Mouse (Mus musculus) forebrain, embryonic 10.5 days (tissue): ENCODE results near the gene Usp45. TPM values are rescaled to one million over a fixed set of nuclear protein-coding genes. Genes with fewer than 3 reads are reported as not detected.

Source experiments
- DNase-seq: peaks from one replicate; pipeline ENCODE4 v3.0.0-alpha.2; 2017; ENCODE audit warnings: low spot score; ENCODE audit errors: extremely low spot score
- H3K27ac ChIP-seq: fragments of 300-500 bp; sonication (generic); 2 replicates; pipeline ENCODE4 v1.5.1; 2016; ENCODE audit warnings: mild to moderate bottlenecking
- H3K27me3 ChIP-seq: fragments of 300-500 bp; sonication (generic); 2 replicates; pipeline ENCODE4 v1.6.1; 2016; ENCODE audit warnings: mild to moderate bottlenecking; ENCODE audit not compliant: poor library complexity, severe bottlenecking
- H3K36me3 ChIP-seq: fragments of 300-500 bp; sonication (generic); replicated peaks from 2 replicates; pipeline ENCODE4 v1.6.1; 2016; ENCODE audit warnings: mild to moderate bottlenecking, moderate library complexity
- H3K4me1 ChIP-seq: fragments of 300-500 bp; sonication (generic); 2 replicates; pipeline ENCODE4 v1.6.1; 2016
- H3K4me3 ChIP-seq: fragments of 300-500 bp; sonication (generic); 2 replicates; pipeline ENCODE4 v1.5.1; 2016; ENCODE audit warnings: mild to moderate bottlenecking, moderate library complexity
- H3K9me3 ChIP-seq: fragments of 300-500 bp; sonication (generic); 2 replicates; pipeline ENCODE4 v1.6.1; 2016; ENCODE audit warnings: mild to moderate bottlenecking, moderate library complexity
- WGBS: fragments of 180-500 bp; shearing (Covaris S2); methylation state at CpG from one replicate; pipeline ENCODE4 v1.1.7; 2016; 5-methylcytosine and 5-hydroxymethylcytosine counted together
- polyA plus RNA-seq: library from polyadenylated mRNA; unstranded; fragments of >200 nt; fragmentation: Nextera tagmentation; extraction: Ambion mirVana; gene quantifications from 2 replicates; pipeline ENCODE4 v1.2.1, GENCODE M21; 2016

Gene Usp45
- polyA plus RNA-seq, 1 experiment from 2014 or later: 12.0 TPM

DNA sequence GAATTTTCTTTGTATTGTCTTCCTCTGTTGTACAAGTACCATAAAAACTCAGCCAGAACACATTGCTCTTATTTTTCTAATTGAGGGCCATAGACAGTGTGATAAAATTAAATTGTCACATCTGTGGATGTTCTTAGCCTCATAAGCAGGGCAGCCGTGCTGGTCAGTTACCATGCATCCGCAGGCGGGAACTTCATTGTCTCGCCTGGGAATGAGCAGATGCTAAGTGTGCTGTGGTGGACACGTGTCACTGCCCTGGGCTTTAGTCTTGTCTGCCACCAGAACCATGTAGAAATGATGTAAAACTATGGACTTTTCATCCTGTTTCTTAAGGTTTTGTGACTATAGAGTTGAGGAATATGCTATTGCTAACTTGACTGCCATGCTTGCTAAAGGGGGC lies 40.2 kb downstream of the Usp45 start:
- Histone ChIP-seq H3K27me3 (no peaks in the 10 kb centered on the region), H3K27ac (no peak overlapping the region), H3K9me3 (no peaks in the 10 kb centered on the region), H3K36me3 (peaks cover 57% of the 10 kb centered on the region), H3K4me3 (no peak overlapping the region), H3K4me1 (no peaks in the 10 kb centered on the region)
- DNase-seq: no peak
- WGBS: 79% methylated on average over 5 of the region's 5 CpGs

GRCm38 (mm10) chr4:21810608-21811007 lies 43.7 kb downstream of the Usp45 start:
- peaks cover 40% of the 10 kb centered on the region for H3K36me3 ChIP-seq

GRCm38 (mm10) chr4:21812635-21813034 lies 45.7 kb downstream of the Usp45 start:
- H3K9me3 ChIP-seq: no peaks in the 10 kb centered on the region
- H3K4me3 ChIP-seq: no peak overlapping the region
- H3K4me1 ChIP-seq: no peaks in the 10 kb centered on the region
- H3K27ac ChIP-seq: no peak overlapping the region
- DNase-seq: no peak
- no peaks in the 10 kb centered on the region for H3K27me3 ChIP-seq
- WGBS: 94% methylated on average over 6 of the region's 6 CpGs
- H3K36me3 ChIP-seq: peaks cover 53% of the 10 kb centered on the region

More at GRCm38 (mm10) chr4:21810608-21811007, 43.7 kb downstream of the Usp45 start:
- Histone ChIP-seq H3K4me1 (no peaks in the 10 kb centered on the region), H3K27ac (no peak overlapping the region), H3K27me3 (no peaks in the 10 kb centered on the region), H3K9me3 (no peaks in the 10 kb centered on the region), H3K4me3 (no peak overlapping the region)
- WGBS: 92% methylated on average over 3 of the region's 3 CpGs
- no peak for DNase-seq

- peak; percentile 40 for DNase-seq
- no peaks in the 10 kb centered on the region for H3K9me3 ChIP-seq
- H3K4me3 ChIP-seq: no peak overlapping the region
- 43% methylated on average over 2 of the region's 2 CpGs for WGBS
- H3K27me3 ChIP-seq: no peaks in the 10 kb centered on the region
- no peak overlapping the region for H3K27ac ChIP-seq
- H3K4me1 ChIP-seq: no peaks in the 10 kb centered on the region
- peaks cover 60% of the 10 kb centered on the region for H3K36me3 ChIP-seq
Measured at GRCm38 (mm10) chr4:21814029-21814428, 47.1 kb downstream of the Usp45 start.

DNA sequence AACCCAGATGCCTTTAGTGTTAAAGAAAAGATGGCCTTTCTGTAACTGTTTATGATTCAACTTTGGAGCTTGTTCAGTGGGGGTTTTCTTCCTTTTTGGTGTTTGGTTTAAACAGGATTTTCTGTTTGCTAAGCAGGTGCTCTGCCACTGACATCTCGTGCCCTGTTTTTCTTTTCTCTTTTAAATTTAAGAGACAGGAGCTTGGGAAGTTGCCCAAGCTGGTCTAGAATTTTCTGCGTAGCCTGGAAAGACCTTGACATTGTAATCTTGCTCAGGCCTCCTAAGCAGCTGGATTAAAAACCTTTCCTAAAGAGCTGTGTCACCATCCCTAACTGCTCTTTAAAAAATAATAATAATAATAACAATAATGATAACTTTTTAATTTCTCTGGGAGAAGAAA lies 59.7 kb downstream of the Usp45 start:
- Histone ChIP-seq H3K27ac (no peak overlapping the region), H3K27me3 (no peaks in the 10 kb centered on the region), H3K36me3 (peaks cover 43% of the 10 kb centered on the region), H3K4me3 (no peak overlapping the region), H3K4me1 (no peaks in the 10 kb centered on the region), H3K9me3 (no peaks in the 10 kb centered on the region)
- no peak for DNase-seq
- WGBS: 91% methylated on average over 2 of the region's 2 CpGs

- no peak for DNase-seq
- Histone ChIP-seq H3K27me3 (no peaks in the 10 kb centered on the region), H3K27ac (no peak overlapping the region), H3K36me3 (peaks cover 35% of the 10 kb centered on the region), H3K4me1 (no peaks in the 10 kb centered on the region), H3K4me3 (no peak overlapping the region), H3K9me3 (no peaks in the 10 kb centered on the region; the same call in 1 of the 2 replicates)
- WGBS: 94% methylated on average over 8 of the region's 8 CpGs
Measured at GRCm38 (mm10) chr4:21832844-21833243, 65.9 kb downstream of the Usp45 start.

- WGBS: under 1% methylated on average over 50 of the region's 50 CpGs
- H3K9me3 ChIP-seq: no peaks in the 10 kb centered on the region
- no peaks in the 10 kb centered on the region for H3K27me3 ChIP-seq
- peak within 1 kb of the TSS; percentile 91 for H3K4me3 ChIP-seq
- peaks cover 13% of the 10 kb centered on the region; the same call in 1 of the 2 replicates for H3K36me3 ChIP-seq
- DNase-seq: peak; percentile 94
- H3K4me1 ChIP-seq: peaks cover 15% of the 10 kb centered on the region
- H3K27ac ChIP-seq: peak within 1 kb of the TSS; percentile 99
Measured at GRCm38 (mm10) chr4:21847481-21848286, 80.7 kb downstream of the Usp45 start, which contains the start of gene Pnisr. Gene Pnisr (plus strand): TSS chr4:21847583.

DNA sequence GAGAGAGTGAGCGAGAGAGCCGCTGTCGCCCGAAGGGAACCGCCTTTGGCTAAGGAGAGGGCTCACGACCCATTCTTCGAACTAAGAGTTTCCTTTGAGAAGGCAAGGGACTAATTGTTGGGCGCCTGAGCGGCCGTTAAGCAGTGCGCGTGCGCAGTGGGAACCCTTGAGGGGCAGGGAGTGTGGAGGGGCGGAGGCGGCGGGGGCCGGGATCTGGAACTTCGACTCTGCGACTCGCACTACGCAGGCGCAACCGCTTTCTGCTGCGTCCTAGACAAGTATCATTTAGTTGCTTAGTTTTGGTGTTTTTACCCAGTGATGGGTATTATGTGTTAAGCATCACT lies 81.3 kb downstream of the Usp45 start:
- Histone ChIP-seq H3K27me3 (no peaks in the 10 kb centered on the region), H3K9me3 (no peaks in the 10 kb centered on the region), H3K4me3 (peak overlapping the region; percentile 91), H3K36me3 (peaks cover 19% of the 10 kb centered on the region), H3K4me1 (peaks cover 15% of the 10 kb centered on the region), H3K27ac (peak overlapping the region; percentile 99)
- peak; percentile 86 for DNase-seq
- under 1% methylated on average over 24 of the region's 24 CpGs for WGBS

GRCm38 (mm10) chr4:21857481-21857880 lies 90.5 kb downstream of the Usp45 start:
- Histone ChIP-seq H3K9me3 (no peaks in the 10 kb centered on the region), H3K4me1 (no peaks in the 10 kb centered on the region), H3K27me3 (no peaks in the 10 kb centered on the region), H3K36me3 (peaks cover 96% of the 10 kb centered on the region), H3K4me3 (no peak overlapping the region), H3K27ac (no peak overlapping the region)
- no peak for DNase-seq
- WGBS: 70% methylated on average over 1 of the region's 1 CpGs

DNA sequence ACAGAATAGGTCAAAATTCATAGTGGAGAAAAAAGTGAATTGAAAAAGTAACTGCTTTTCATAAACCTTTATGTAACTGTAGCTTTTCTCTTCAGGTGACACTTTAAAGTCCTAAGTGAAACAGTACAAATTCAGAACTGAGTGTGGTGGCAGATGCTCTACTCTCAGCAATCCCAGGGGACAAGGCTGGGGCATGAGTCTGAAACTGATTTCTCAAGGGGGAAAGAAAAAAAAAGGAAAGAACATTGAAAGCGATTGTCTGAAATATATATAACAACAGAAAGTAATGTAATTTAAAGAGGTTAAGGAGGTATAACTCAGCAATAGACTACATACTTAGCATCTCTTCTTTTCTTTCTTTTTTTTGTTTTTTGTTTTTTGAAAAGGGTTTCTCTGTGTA lies 98.3 kb downstream of the Usp45 start:
- no peak overlapping the region for H3K4me3 ChIP-seq
- H3K27me3 ChIP-seq: no peaks in the 10 kb centered on the region
- no peak overlapping the region for H3K27ac ChIP-seq
- no peaks in the 10 kb centered on the region for H3K9me3 ChIP-seq
- H3K4me1 ChIP-seq: no peaks in the 10 kb centered on the region
- DNase-seq: no peak
- peaks cover 99% of the 10 kb centered on the region for H3K36me3 ChIP-seq
- 100% methylated on average over 1 of the region's 1 CpGs for WGBS

DNA sequence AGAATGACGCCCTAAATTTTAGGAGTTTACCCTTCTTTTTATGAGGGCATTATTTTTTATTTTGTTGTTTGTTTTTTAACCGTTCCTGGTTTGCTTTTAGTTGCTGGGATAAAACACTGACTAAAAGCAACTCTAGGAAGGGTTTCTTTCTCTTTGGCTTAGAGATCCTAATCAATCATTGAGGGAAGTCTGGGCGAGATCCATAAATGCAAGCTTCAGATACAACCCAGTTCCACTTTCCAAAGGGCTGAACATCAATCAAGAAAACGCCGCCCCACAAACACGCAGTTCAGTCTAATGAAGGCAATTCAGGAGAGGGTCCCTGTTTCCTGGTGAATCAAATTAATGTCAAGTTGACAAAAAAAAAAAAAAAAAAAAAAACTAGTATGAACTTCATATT lies 111.8 kb downstream of the Usp45 start:
- WGBS: 45% methylated on average over 6 of the region's 6 CpGs
- DNase-seq: no peak
- Histone ChIP-seq H3K27me3 (no peaks in the 10 kb centered on the region), H3K36me3 (peaks cover 32% of the 10 kb centered on the region), H3K9me3 (no peaks in the 10 kb centered on the region), H3K4me3 (peak overlapping the region; percentile 74), H3K27ac (no peak overlapping the region), H3K4me1 (peaks cover 10% of the 10 kb centered on the region; the same call in 1 of the 2 replicates)

DNA sequence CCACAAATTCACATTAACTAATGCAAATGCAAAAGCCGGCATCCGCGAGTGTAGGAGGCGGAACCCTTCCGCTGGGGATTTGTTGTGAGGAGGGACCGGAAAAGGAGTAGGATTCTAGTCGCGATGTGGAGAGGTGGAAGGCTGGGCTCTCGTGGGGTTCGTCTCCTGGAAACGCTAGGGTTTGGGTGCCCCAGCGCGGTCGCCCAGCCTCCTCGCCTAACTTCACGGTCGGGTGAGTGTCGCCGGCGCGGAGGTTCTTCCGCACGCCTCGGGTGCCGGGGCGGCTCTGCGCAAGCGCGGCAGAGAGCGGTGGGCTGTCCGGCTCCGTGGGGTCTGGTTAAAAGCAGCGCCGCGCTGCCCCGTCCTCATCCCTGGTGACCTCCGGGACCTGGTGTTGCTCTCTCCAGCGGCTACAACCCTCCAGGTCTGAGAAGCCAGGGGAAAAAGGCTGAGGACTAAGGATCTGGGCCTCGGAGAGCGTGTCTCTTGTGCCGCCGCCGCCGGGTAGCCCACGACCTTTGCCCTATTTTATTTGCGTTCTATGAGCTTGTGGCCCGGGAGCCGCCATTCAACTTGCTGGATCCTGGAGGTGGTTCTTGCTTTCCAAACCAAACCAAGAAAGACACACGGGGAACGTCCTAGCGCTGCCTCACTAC lies 112.7 kb downstream of the Usp45 start, which contains the start of gene Coq3:
Gene Coq3 (plus strand): TSS at position 109 of the 656 bp plus-strand sequence.
- Histone ChIP-seq H3K27ac (peak within 1 kb of the TSS; percentile 94), H3K27me3 (no peaks in the 10 kb centered on the region), H3K9me3 (no peaks in the 10 kb centered on the region), H3K4me3 (peak within 1 kb of the TSS; percentile 74), H3K4me1 (peaks cover 10% of the 10 kb centered on the region; the same call in 1 of the 2 replicates), H3K36me3 (peaks cover 25% of the 10 kb centered on the region)
- DNase-seq: peak; percentile 85
- under 1% methylated on average over 51 of the region's 51 CpGs for WGBS

DNA sequence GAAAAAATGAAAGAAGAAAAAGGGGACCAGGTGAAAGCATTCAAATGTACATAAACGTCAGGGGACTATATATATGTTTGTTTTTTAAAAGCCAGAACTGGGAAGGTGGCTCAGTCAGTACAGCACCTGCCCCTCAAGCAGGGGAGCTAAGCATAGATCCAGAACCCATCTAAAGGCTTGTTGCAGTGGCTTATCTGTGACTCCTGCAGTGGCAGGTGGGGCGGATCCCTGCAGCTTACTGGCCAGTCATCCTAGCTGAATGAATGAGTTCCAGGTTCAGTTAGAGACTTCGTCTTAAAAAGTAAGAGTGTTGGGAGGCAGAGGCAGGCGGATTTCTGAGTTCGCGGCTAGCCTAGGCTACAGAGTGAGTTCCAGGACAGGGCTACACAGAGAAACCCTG lies 115.8 kb downstream of the Usp45 start:
- no peaks in the 10 kb centered on the region for H3K9me3 ChIP-seq
- WGBS: 91% methylated on average over 6 of the region's 6 CpGs
- no peak overlapping the region for H3K27ac ChIP-seq
- H3K36me3 ChIP-seq: no peaks in the 10 kb centered on the region
- no peaks in the 10 kb centered on the region for H3K27me3 ChIP-seq
- peaks cover 10% of the 10 kb centered on the region; the same call in 1 of the 2 replicates for H3K4me1 ChIP-seq
- no peak for DNase-seq
- H3K4me3 ChIP-seq: no peak overlapping the region
